Mouse (Mus musculus) NIH3T3 (cell line): ENCODE results near the gene Supt7l.
"Not testable (repeated sequence)": the region's sequence is repeated elsewhere in the genome, so short reads cannot be mapped to it uniquely, and the experiment has no call there.

ENCODE experiments used
- DNase-seq: peaks from one replicate; pipeline ENCODE4 v3.0.0-alpha.2; 2012; ENCODE audit warnings: low read depth

The Supt7l gene

DNA sequence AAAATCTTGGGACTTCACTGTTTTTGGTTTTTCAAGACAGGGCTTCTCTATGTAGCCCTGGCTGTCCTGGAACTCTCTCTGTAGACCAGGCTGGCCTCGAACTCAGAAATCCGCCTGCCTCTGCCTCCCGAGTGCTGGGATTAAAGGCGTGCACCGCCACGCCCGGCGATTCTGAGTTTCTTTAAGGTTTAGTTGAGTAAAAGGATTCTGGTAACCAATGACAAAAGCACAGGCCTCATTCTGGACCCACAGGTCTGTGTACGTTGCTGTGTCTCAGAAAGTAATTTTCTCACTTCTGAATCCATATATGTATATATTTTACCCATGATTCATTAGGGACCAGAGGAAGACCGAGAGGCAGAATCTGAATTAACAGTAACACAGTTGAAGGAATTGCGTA is at the start of gene Supt7l:
Gene Supt7l (minus strand): TSS at position 101 of the 400 bp plus-strand sequence.
- DNase-seq = not testable (repeated sequence)

DNA sequence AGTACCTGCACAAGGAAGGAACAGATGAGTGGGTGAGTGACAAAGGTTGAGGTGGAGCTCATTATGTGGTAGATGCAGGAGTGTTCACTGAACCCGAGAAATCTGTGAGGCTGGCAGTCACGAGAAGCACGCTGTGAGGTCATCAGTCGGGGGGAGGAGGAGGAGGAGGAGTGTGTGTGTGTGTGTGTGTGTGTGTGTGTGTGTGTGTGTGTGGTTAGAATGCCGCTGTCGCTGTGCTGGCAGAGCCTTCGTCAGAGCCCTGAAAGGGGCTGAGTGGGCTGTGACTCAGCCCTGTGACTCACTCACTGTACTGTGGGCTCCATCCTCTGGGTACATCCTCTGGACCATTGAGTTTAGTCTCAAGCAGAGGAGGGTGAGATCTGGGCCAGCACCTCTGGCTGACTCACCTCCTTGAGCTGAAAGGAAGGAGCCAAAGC is 49.0 kb upstream of the Supt7l start:
- DNase-seq = peak; percentile 96

DNA sequence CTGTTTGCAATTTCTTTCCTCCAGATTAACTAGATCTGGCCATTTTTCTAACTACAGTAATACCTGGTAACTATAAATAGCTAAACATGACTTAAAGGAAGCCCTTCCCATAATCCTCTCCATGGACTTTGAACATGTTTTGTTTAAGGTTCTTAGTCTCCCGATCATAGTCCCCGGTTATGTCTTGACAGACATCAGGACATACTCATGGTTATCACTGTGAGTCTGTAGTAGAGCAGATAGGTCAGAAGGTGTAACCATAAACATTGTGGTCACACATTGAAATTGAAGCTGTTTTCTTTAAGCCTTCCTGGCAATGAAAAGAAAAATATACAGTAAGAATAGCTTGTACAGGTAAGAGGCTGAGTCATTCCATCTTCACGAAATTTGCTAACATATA is 46.1 kb upstream of the Supt7l start:
- DNase-seq = no peak

DNA sequence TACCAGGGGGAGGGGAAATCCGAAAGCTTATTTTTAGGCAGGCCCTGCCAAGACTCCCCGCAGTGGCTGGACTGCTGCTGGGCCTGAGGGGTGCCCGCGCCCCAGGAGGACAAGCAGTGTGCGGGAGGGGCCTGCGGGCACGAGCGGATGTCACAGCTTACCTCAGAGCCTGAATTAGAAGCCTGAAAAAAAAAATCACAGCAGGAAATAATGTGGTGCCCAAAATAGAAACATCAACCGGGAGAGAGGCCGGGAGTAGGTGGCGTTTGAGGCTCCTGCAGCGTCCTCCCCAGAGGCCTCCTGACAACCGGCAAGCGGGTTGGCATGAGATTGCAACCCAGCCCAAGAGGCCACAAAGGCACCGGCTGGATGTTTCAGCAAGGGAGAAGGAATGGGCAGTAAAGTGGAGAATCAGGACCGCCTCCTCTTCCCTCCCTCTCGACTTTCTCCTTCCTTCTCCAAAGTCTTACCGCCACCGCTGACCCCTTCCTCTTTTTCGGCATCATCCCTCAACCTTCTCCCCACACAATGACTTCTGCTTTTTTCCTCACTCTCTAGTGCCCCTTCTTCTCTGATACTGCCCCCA is 43.5 kb upstream of the Supt7l start:
- DNase-seq = no peak

DNA sequence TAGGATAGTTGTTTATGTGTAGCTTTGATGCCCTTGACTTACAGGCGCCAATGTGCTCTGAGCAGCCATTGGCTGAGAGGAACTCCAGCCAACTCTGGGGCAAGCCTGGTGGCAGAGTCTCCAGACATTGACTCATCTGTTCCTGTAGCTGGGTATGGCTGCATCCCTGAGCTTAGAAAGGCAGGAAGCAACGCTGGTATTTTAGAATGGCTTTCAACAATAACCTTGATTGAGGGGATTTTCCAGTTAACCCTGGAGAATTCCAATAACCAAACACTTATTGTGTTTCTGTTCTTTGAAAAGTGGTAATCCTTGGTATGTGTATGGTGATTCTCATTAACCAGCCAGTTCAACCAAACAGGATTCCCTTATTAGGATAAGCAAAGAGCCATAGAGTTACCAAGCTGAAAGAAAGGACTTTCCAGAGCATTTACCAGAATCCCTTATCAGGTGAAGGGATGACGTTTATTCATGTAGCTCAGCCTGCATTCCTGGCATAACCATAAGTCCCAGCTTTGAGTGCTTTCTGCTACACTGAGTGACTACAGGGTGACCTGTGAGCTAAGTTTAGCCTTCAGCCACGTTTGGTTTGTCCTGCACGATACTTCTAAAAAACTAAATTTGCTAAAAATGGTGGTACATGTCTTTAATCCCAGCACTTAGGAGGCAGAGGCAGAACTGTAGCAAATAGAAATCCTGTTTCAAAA is 40.5 kb upstream of the Supt7l start:
- DNase-seq = peak; percentile 34

DNA sequence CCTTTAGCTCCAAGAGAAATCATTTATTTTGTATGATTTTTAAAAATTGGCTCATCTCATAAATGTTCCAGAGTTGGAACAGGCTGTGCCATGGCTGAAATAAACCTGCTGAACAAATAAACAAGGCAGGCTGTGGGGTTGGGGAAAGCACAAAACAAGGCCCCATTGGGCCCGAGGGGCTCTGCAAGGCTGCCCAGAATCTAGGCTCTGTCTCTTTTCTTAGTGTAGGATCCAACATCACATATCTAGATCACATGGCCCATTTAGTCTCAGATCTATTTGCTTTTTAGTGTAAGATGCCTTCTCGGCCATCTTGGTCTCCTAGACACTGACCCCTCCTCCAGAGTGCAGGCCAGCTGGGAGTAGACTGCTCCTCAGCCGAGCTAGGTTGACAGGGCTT is 38.9 kb upstream of the Supt7l start:
- DNase-seq = no peak

DNA sequence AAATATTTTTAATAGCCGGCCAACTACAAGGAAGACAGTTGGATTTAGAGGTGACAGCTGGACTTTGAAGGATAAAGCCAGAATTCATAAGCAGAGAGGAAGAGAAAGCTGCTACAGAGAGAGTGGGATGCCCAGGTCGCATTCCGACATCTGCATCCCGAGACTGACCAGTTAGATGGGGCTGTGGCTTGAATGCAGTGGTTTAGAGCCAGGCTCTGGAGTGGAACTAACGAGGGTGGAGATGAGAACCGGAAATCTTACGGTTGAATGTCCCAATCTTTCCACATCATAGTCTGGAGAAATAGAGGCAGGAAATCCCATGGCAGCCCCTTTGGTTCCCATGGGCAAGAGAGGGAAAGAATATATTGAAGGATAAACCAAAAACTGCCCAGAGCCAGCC is 38.4 kb upstream of the Supt7l start:
- DNase-seq = no peak

DNA sequence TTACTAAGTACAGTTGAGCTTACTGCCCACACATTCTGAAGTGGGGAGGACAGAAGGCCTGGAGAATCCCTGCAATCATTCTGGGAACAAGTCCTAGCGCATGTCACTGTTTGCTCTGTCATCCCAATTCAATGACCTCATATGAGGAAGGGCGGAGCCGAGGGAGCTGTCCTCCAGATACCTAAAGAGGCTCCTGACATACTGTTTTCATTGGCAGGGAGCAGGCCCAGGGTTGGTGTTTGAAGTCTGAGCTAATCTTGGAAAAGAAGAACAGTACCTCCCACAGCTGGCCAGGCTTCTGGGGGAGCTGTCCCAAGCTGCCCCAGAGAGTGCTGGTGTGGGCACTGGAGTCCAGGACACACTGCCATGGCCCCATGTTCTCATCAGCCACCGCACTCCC is 37.4 kb upstream of the Supt7l start:
- DNase-seq = no peak

DNA sequence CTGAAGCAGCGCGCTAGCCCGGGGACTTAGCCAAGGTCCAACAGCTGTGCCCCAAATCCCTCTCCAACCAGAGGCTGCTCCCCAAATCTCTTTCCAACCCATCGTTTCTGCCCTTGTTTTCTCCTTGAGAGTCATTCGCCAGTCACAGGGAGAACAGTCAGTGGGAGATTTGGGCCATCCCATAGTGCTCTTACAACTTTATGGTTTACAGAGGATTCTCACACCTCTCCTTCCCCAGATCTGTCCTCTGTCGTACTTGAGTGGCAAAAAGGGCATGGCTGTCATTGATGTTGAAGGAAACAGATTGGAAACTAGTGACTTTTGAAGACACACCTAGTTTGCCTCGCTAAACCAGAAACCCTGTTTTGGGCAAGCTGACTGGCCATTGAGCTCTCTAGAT is 36.3 kb upstream of the Supt7l start:
- DNase-seq = no peak

DNA sequence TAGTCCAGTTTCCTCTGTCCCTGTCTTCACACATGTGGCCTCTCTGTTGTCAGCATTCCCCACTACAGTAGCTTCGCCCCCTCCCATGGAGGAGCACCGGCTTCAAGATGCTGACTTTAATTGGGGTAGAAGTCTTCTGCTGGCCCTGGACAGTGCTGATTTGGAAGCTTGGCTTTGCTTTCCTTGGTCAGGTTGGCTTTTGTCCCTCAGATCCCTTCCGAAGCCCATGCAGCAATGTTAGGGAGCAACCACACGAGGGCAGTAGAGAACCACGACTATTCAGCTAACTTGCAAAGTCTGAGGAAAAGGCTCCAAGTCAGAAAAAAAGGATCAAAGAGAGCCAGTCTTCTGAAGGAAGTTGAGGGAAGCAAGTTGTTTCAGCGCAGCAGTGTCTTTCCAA is 35.9 kb upstream of the Supt7l start:
- peak; percentile 95 for DNase-seq

DNA sequence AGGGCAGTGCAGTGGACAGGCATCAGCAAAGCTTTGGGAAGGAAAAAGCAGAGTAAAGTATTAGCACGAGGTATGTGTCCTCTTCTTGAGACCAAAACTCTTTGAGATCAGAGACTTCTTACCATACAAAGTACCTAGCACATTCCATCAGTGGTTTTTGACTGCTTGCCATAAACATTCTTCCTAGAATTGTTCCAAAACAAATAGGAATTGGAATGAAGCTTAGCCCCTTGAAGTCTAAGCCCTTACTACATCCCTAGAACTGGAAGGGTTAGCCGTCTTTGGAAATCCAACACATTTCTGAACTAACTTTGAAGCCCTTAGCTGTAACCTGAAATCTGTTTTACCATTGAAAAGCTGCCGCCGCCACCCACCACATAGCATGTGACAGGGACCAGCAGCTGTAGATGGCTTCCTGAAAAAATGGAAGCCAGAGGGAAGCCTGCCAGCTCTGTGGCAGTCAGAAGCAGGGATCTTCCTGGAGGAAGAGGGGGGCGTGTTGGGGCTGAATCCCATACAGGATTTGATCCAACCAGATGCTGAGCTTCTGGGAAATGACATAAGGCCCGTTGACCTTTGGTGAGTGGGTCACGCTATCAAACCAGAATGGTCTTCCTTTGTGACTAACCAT is 34.5 kb upstream of the Supt7l start:
- peak; percentile 44 for DNase-seq

DNA sequence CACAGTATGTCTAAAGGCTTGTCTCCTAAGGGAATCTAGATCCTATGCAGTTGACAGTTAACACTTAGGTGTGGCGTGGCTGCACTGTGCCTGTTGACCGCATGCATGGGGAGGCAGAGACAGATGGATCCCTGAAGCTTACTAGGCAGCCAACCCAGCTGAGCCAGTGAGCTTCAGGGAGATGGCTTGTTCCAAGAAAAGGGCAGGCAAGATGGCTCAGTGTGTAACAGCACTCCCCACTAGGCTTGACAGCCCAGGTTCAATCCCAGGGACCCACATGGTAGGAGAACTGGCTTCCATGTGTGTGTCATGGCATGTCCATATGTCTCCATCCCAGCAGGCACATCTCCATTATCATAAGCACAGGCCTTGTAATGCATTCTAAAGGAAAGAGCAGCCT is 32.7 kb upstream of the Supt7l start:
- no peak for DNase-seq

DNA sequence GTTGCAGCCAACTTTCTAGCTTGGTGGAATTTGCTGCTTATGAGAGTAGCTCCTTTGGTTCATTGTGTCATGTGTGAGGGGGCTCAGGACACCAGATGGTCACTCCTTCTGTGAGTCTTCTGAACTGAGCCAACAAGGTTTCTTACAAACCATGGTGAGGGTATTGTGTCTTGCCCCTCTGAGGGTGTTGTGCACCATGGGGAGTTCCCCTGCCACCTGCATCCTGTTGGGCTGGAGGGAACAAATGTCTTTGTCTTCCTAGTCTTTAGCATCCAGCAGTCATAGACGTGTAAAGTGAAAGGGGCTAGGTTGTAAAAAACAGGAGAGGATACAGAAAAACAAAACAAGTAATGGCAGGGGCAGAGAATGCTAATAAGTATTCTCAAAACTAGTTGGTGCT is 31.8 kb upstream of the Supt7l start:
- no peak for DNase-seq

DNA sequence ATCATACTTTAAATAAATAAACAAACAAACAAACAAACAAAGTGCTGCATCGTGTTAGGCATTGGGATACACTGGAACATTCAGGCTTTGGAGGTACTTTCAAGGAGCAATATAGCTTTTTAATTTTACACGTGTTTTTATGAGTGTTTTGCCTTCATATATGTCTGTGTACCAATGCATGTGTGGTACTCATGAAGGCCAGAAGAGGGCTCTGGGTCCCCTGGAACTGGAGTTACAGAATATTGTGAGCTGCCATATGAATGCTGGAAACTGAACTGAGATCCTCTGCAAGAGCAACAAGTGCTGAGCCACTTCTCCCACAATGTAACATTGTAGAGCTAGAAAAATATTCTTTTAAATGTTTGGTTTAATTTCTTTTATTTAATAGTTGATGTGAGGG is 7.6 kb upstream of the Supt7l start:
- DNase-seq = no peak

DNA sequence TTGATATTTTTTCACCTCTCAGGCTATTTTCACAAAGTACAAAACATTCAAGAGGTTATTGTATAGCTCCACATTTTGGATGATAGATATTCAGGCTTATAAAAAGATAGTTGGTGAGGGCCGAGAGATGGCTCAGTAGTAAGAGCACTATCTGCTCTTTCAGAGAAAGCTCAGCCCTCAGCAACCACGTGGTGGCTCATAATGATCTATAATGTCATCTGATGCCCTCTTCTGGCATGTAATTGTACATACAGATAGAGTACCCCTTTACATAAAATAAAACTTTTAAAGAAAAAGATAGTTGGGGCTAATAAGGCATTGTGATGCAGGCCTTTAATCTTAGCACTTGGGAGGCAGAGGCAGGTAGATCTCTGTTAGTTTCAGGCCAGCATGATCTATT is 953 bp upstream of the Supt7l start:
- peak; percentile 23 for DNase-seq

DNA sequence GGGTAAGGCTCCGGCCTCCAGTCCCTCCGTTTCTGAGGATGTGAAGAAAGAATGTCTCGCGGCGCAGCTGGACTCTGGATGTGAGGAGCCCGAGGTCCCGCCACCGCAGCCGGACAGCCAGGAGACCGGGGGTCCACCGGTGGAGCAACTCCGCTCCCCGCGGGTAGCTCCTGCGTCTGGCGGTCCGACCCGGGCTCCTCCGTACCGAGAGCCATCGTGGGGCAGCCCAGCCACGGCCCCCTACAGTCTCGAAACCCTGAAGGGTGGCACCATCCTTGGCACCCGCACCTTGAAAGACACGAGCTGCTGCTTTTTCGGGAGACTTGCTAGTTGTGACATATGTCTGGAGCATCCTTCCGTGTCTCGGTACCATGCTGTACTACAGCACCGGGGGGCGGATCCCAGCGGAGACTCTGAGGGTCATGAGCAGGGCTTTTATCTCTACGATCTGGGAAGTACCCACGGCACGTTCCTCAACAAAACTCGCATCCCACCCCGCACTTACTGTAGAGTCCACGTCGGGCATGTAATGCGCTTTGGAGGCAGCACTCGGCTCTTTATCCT is 408 bp downstream of the Supt7l start:
- no peak for DNase-seq

DNA sequence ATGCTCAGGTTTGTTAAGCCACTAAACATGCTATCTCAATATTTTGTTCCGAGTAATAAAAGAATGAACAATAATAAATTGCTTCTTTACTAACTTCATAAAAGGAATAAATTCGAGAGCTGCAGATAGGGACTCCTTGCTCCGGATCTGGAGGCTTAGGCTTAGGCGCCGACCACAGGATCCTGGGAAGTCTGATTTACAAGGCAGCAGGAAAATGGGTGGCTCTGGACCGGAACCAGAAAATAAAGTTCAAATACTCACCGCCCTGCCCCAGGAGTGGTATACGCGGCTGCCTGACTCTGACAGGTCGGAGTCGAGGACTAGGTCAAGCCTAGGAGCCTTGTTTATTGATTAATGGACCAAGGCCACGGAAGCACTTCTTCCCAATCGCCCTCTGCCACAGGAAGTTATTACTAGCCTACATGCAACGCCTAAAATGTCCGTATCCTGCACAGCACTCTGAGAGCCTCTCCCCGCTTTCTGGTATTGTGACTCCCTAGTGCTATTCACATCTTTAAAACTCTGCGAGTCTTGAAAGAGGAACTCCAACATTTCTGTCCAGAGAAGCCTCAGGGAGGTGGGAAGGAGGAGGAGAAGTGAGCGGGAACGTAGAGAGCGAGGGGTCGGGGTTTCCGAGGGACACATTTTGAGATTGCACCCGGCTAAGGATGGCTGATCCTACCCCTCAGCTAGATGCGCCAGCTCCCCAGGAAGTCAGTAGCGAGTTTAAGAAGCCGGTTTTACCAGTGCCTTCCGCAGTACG is 1.1 kb downstream of the Supt7l start, which contains the start of gene Slc4a1ap:
Gene Slc4a1ap (plus strand): TSS at position 642 of the 763 bp plus-strand sequence.
- DNase-seq = peak; percentile 85

DNA sequence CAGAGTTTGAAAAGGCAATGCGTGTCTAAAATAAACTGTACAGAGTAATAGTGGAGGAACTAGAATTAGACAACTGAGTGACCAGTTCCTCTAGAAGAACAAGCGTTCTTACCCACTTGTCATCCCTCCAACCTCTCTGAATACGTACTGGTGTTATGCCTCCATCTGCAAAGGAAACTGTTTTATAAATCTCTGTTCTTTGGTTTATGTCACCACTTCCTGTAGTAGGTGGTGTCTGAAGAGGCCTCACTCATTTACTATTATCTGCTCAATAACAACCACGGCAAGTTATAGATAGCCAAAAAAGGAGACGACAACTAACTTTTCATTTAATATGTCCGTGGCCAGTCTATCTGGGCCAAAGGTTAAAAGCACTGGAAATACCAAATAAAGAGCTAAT is 7.1 kb downstream of the Supt7l start:
- no peak for DNase-seq

DNA sequence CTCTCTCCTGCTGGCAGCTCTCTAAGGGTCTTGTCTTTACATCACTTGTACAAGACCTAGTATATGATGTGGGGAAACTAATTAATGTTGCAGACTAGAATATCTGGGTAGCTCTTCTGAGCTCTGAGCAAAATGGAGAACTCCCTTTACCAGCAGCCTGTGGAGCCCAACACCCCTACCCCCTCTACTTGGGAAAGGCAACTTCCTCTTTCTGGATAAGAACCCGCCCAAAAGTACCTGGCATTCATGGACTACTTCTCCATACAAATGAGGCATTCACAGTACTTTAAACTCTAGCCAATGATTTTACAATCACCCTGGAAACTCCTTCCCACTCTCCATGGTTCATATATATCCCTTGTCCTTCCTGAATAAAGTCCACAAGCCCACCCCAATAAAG is 15.1 kb downstream of the Supt7l start:
- no peak for DNase-seq

DNA sequence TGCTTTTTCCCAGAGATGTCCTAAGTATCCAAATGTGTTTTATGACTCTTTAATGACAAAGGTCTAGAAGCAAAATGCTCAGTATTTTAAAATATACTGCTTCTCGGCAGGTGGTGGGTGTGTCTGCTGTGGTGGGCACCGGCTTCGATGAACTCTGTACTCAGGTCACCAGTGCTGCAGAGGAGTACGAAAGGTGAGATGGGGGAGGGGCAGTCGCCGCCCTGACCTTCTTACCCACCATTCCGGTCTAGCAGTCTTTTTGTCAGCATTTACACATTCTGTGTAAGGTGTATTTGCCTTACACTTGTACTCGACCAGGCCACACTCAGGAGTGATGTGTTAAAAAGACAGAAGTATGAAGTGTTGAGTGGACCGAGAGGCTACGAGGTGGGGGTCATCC is 22.8 kb downstream of the Supt7l start:
- no peak for DNase-seq

DNA sequence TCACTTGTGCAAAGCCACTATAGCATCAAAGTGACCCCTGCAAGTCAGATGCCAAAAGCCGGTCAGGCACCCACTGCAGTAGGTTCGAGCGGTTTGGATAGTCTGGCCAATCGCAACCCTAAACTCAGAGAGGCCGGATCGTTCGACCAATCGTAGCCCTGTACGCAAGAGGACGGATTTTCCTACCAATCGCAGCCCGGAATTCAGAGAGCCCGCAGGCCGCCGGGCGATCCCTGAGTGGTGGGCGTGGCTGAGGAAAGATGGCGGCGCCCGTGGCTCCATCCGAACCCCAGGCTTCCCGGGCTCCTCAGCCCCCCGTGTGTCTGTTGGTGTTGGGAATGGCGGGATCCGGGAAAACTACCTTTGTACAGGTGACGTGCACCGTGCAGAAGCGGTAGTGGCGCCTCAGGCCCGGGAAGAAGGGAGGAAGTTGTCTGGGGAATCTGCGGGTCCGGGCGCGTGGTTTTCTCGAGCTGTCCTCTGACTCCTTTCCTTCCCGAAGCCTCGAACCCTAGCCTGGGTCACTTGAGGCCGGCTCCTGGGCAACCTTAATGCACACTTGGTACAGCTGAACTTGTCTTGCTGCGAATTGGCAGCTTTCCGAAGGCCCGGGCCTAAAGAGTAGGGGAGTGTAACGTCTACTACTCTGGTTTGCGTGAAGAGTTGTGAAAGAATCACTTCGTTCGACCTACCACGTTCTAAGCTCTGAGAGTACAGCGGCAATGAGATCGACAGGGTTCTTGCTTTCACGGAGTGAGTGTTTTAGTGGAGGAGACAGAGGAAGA is 32.9 kb downstream of the Supt7l start, which contains the start of gene Gpn1:
Gene Gpn1 (plus strand): TSS at position 229 of the 785 bp plus-strand sequence.
- peak; percentile 93 for DNase-seq
